Mouse (Mus musculus): Measurements from ENCODE around the gene Traf3.

Gene Traf3

GRCm38 (mm10) chr12:111309931-111310330, 143.8 kb downstream of the Traf3 start:
- no peak for DNase-seq (ENCODE audit: low read depth, low spot score)

GRCm38 (mm10) chr12:111311775-111312174, 145.6 kb downstream of the Traf3 start:
- no peak for DNase-seq (ENCODE audit: low read depth, low spot score)

- DNase-seq (ENCODE audit: low read depth, low spot score) = no peak
Observed at GRCm38 (mm10) chr12:111314273-111314672, 148.1 kb downstream of the Traf3 start.
